Mouse (Mus musculus) heart, embryonic 16.5 days (tissue): ENCODE data around the gene 1110059E24Rik. TPM values are rescaled to one million over a fixed set of nuclear protein-coding genes. Genes with fewer than 3 reads are reported as not detected.
"Not testable (repeated sequence)": the region's sequence is repeated elsewhere in the genome, so short reads cannot be mapped to it uniquely, and the experiment has no call there.

Source experiments
- ATAC-seq: fragments of 200-750 bp; cut with Nextera tagmentation; replicated peaks from 2 replicates; pipeline ENCODE4 v1.8.0; 2017; ENCODE audit warnings: moderate number of reproducible peaks; ENCODE audit not compliant: insufficient read depth, low FRiP score; ENCODE audit errors: extremely low read depth
- H3K27ac ChIP-seq: fragments of 300-500 bp; sonication (generic); 2 replicates; pipeline ENCODE4 v1.5.1; 2014; ENCODE audit warnings: mild to moderate bottlenecking, low read length, control low read depth, moderate library complexity
- H3K27me3 ChIP-seq: fragments of 300-500 bp; sonication (generic); 2 replicates; pipeline ENCODE4 v1.6.1; 2014; ENCODE audit warnings: low read length, mixed read lengths; ENCODE audit not compliant: control insufficient read depth, insufficient read depth
- H3K36me3 ChIP-seq: fragments of 300-500 bp; sonication (generic); 2 replicates; pipeline ENCODE4 v1.6.1; 2014; ENCODE audit not compliant: control insufficient read depth, insufficient read depth
- H3K4me1 ChIP-seq: fragments of 300-500 bp; sonication (generic); 2 replicates; pipeline ENCODE4 v1.6.1; 2014; ENCODE audit warnings: low read length, mixed read lengths; ENCODE audit not compliant: control insufficient read depth, insufficient read depth
- H3K4me2 ChIP-seq: fragments of 300-500 bp; sonication (generic); 2 replicates; pipeline ENCODE4 v1.6.1; 2014; ENCODE audit warnings: low read depth, mild to moderate bottlenecking, control low read depth, low read length
- H3K4me3 ChIP-seq: fragments of 300-500 bp; sonication (generic); 2 replicates; pipeline ENCODE4 v1.5.1; 2014; ENCODE audit warnings: mild to moderate bottlenecking, control low read depth, low read length
- H3K9ac ChIP-seq: fragments of 300-500 bp; sonication (generic); 2 replicates; pipeline ENCODE4 v1.6.1; 2014; ENCODE audit warnings: low read length, control low read depth
- H3K9me3 ChIP-seq: fragments of 300-500 bp; sonication (generic); replicated peaks from 2 replicates; pipeline ENCODE4 v1.6.1; 2016; ENCODE audit warnings: low read length; ENCODE audit not compliant: control insufficient read depth
- WGBS: fragments of 180-500 bp; shearing (Covaris S2); extraction: QIAGEN DNeasy Blood & Tissue Kit; methylation state at CpG from one replicate; pipeline ENCODE4 v1.1.7; 2014; 5-methylcytosine and 5-hydroxymethylcytosine counted together
- polyA plus RNA-seq: library from polyadenylated mRNA; unstranded; fragments of >200 nt; fragmentation: Nextera tagmentation; extraction: Ambion mirVana; gene quantifications from 2 replicates; pipeline ENCODE4 v1.2.1, GENCODE M21; 2015

Gene 1110059E24Rik
- polyA plus RNA-seq, 1 experiment from 2014 or later = 43.0 TPM

DNA sequence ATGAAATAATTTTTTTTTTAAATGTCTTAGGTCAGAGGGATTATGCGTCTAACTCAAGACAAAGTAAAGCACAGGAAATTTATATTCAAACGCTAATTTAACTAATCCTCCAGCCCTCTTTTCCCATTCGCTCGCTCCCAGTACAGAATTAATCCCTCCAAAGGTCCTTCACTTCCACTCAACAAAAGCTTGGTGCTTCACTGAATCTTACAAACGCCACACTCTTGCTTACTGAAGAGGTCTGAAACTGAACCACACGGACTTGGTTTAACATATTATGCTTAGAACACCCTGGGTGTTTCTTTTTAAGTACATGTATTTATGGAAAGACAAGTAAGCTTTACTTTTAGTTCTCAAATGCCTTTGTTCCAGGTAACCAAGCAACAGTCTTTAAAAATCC, 41.5 kb downstream of the 1110059E24Rik start:
- Histone ChIP-seq H3K4me2 (no peak overlapping the region), H3K4me1 (no peaks in the 10 kb centered on the region), H3K27ac (no peak overlapping the region), H3K4me3 (no peak overlapping the region), H3K9ac (no peak overlapping the region), H3K36me3 (no peaks in the 10 kb centered on the region), H3K27me3 (no peaks in the 10 kb centered on the region), H3K9me3 (no peaks in the 10 kb centered on the region)
- WGBS = 75% methylated on average over 6 of the region's 6 CpGs
- ATAC-seq = no peak

DNA sequence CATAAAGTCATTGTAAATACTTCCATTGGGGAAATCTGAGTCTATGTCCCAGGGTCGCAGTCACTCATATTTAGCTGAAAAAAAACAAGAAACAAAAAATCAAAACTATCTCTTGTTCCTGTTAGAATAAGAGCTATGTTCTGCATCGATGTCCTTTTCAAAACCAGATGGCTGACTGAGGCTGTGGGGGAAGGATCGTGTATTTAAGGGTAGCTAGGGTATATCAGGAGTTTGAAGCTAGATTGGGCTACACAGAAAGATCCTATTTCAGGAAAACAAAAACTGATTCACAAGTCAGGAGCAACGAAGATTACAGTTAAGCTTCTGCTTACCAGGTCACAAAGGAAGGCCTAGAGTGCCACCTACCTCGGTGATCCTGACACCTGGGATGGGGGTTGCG, 42.5 kb downstream of the 1110059E24Rik start:
- no peak overlapping the region for H3K4me2 ChIP-seq
- H3K36me3 ChIP-seq = no peaks in the 10 kb centered on the region
- H3K9ac ChIP-seq = no peak overlapping the region
- H3K27me3 ChIP-seq = no peaks in the 10 kb centered on the region
- WGBS = 78% methylated on average over 6 of the region's 6 CpGs
- H3K9me3 ChIP-seq = no peaks in the 10 kb centered on the region
- ATAC-seq = no peak
- H3K4me3 ChIP-seq = no peak overlapping the region
- H3K27ac ChIP-seq = no peak overlapping the region
- H3K4me1 ChIP-seq = no peaks in the 10 kb centered on the region

DNA sequence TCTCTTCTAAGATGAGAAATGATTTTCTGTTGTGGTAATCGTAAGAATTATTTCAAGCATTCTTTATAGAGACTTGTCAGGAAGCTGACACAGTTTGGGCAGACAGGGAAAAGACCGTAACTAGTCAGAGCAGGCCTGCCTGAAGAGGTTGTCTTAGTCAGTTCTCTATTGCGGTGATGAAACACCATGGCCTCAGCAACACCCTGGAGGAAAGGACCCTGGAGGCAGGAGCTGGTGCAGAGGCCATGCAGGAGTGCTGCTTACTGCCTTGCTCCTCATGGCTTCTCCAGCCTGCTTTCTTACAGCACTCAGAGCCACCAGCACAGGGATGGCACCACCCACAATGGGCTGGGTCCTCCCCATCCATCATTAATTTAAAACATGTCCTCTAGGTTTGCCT, 47.5 kb downstream of the 1110059E24Rik start:
- Histone ChIP-seq H3K9me3 (no peaks in the 10 kb centered on the region), H3K4me1 (peaks cover 3% of the 10 kb centered on the region), H3K27ac (no peak overlapping the region), H3K27me3 (no peaks in the 10 kb centered on the region), H3K9ac (no peak overlapping the region), H3K4me3 (no peak overlapping the region), H3K4me2 (no peak overlapping the region), H3K36me3 (no peaks in the 10 kb centered on the region)
- no peak for ATAC-seq
- 86% methylated on average over 3 of the region's 3 CpGs for WGBS

DNA sequence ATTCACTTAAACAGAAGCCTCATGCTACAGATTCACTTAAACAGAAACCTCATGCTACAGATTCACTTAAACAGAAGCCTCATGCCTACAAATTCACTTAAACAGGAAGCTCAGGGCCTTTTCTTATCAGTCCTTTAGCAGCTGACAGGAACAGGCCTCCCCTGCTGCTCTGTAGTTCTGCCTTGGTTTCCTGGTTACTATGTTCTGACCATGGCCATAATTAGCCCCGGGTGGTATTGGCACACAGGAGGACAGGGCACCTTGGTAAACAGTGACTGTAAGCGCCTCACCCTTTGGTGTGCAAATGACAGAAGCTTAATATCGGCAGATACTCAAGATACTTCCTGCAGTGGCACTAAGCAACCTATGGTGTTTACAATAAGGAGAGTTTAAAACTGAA, 48.9 kb downstream of the 1110059E24Rik start:
- ATAC-seq = peak; percentile 65; the same call in 1 of the 2 replicates
- peak overlapping the region; percentile 45 for H3K27ac ChIP-seq
- no peaks in the 10 kb centered on the region for H3K36me3 ChIP-seq
- 33% methylated on average over 3 of the region's 3 CpGs for WGBS
- no peak overlapping the region for H3K4me3 ChIP-seq
- H3K4me1 ChIP-seq = peaks cover 3% of the 10 kb centered on the region
- no peak overlapping the region for H3K4me2 ChIP-seq
- H3K9me3 ChIP-seq = no peaks in the 10 kb centered on the region
- no peaks in the 10 kb centered on the region for H3K27me3 ChIP-seq
- H3K9ac ChIP-seq = no peak overlapping the region

DNA sequence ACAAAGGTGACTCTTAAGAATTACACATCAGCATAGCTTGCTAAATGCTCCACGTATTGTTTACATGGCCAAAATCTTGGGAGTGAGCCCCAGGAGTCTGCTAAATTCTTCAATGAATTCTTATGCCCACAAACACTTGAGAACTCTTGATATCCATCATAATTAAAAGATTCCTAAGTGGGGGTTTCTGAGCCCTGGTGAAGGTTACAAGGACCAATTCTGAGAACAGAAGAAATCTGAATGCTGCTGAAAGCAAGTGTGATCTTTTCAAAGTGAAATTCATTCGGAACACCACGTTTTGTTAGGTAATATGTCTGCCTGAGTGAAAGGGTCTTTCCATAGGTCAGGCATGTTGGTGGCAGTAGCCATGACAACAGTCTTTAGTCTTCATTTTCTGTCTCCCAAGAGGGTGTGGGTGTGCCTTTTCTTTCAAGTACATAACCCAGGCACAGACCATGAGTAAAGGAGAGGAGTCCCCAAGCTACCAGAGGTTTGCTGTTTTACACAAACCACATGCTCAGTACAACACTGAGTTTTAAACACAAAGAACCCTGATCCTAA, 51.2 kb downstream of the 1110059E24Rik start:
- peaks cover 3% of the 10 kb centered on the region for H3K4me1 ChIP-seq
- no peak overlapping the region for H3K9ac ChIP-seq
- no peak for ATAC-seq
- H3K4me2 ChIP-seq = no peak overlapping the region
- WGBS = 62% methylated on average over 3 of the region's 3 CpGs
- no peak overlapping the region for H3K27ac ChIP-seq
- H3K9me3 ChIP-seq = no peaks in the 10 kb centered on the region
- H3K36me3 ChIP-seq = 0 out of 2 replicates have a peak, but pooled peaks cover 6% of the 10 kb centered on the region
- no peaks in the 10 kb centered on the region for H3K27me3 ChIP-seq
- no peak overlapping the region for H3K4me3 ChIP-seq

DNA sequence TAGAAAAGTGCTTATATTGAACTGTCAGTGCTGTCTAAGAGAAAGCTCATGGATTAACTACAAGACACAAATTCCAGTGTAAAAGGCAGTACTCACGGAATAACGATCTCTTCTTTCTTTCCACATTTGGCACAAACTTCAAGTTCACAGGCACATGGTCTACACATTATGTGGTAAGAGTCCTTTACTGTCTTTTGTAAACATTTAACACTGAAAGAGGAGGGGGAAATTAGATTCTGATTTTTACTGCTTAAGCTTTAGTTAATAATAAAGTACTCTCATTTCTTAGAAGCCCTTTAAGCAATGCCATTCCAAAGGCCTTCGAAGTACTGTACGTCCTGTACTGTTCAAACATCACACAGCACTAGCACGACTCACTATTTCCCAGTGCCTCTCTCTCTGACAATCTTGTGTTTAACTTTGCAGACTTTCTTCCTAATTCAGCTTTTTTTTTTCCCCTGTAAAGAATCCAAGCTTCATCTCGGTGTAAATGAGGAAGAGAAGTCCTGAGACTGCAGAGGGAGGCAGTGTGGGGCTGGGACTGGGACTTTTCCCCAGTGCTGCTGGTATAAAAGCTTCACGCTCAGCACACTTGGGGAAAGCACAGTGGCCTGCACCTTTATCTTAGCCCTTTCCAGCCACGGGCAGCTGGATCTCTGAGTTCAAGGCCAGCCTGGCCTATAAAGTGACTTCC, 54.0 kb downstream of the 1110059E24Rik start:
- Histone ChIP-seq H3K36me3 (0 out of 2 replicates have a peak, but pooled peaks cover 9% of the 10 kb centered on the region), H3K9me3 (no peaks in the 10 kb centered on the region), H3K4me2 (no peak overlapping the region), H3K4me1 (no peaks in the 10 kb centered on the region; the same call in none of the 2 replicates), H3K27me3 (no peaks in the 10 kb centered on the region), H3K27ac (peak overlapping the region; percentile 12; the same call in 1 of the 2 replicates), H3K9ac (no peak overlapping the region), H3K4me3 (no peak overlapping the region)
- ATAC-seq = no peak
- 69% methylated on average over 8 of the region's 8 CpGs for WGBS

DNA sequence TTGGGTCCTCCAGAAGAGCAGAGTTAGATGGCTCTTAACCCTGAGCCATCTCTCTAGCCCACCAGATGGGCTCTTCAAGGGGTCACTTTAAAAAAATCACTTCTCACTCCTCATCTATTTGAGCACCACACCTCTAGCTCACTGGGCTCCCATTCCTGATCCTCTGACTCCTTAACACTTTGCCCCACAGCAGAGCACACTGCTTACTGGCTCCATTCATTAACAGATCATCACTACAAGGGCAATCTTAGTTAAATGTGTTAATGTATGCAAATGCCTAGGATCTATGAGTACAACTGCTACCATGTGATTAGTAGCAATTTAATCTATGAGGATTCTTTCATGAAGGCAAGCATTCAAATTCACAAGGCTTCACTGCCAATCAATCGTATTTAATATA, 58.1 kb downstream of the 1110059E24Rik start:
- no peaks in the 10 kb centered on the region for H3K4me1 ChIP-seq
- no peak for ATAC-seq
- no peak overlapping the region for H3K4me2 ChIP-seq

DNA sequence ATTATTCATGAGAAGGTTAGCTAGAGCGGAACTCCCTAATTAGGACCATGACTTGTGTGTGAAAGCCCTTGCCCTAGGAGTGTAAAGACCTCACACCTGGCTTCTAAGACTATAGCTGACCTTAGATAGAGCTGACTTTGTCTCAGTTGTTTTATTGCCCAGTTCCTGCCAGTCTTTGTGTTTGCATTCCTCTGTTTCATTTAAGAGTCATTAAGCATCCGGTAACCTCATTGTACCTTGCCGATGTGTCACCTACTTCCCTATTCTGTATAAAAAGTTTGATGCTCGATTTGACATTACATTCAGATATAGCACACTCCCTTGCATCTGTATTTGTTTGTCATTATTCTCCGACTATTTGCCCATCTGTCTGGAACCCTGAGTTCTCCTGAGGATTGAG, 60.6 kb downstream of the 1110059E24Rik start:
- not testable (repeated sequence) for H3K36me3 ChIP-seq, ATAC-seq, H3K9ac ChIP-seq, H3K4me2 ChIP-seq, H3K4me1 ChIP-seq, H3K9me3 ChIP-seq, H3K27ac ChIP-seq, H3K27me3 ChIP-seq, H3K4me3 ChIP-seq
- 93% methylated on average over 5 of the region's 5 CpGs for WGBS

More for the DNA sequence above, 58.1 kb downstream of the 1110059E24Rik start:
- no peaks in the 10 kb centered on the region; the same call in 1 of the 2 replicates for H3K9me3 ChIP-seq
- H3K27ac ChIP-seq = no peak overlapping the region
- peaks cover 12% of the 10 kb centered on the region; the same call in 1 of the 2 replicates for H3K36me3 ChIP-seq
- 94% methylated on average over 1 of the region's 1 CpGs for WGBS
- no peaks in the 10 kb centered on the region for H3K27me3 ChIP-seq
- no peak overlapping the region for H3K9ac ChIP-seq
- no peak overlapping the region for H3K4me3 ChIP-seq

DNA sequence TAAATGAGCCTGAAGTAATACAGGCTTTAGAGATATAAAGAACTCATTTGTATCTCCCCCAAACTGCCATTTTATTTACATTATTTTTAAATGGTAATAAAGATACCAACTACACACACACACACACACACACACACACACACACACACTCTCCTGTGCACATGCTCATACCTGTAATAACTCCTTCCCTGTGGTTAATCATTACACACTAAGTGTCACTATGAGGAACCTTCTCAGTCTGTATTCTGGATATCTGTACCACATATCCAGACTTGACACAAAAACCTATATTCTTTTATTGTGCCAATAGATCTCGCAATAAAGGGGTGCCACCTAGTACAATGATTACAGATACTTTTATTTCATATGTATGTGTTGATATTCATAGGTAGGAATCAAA, 62.9 kb downstream of the 1110059E24Rik start:
- Histone ChIP-seq H3K9me3 (no peaks in the 10 kb centered on the region; the same call in 1 of the 2 replicates), H3K27ac (no peak overlapping the region), H3K36me3 (peaks cover 2% of the 10 kb centered on the region; the same call in 1 of the 2 replicates), H3K4me3 (no peak overlapping the region), H3K4me2 (no peak overlapping the region), H3K4me1 (no peaks in the 10 kb centered on the region), H3K9ac (no peak overlapping the region), H3K27me3 (no peaks in the 10 kb centered on the region)
- 83% methylated on average over 1 of the region's 1 CpGs for WGBS
- ATAC-seq = no peak
